Mouse (Mus musculus): ENCODE results near the gene Icam1.
"Not testable (repeated sequence)": the region's sequence is repeated elsewhere in the genome, so short reads cannot be mapped to it uniquely, and the experiment has no call there.

Icam1 gene

DNA sequence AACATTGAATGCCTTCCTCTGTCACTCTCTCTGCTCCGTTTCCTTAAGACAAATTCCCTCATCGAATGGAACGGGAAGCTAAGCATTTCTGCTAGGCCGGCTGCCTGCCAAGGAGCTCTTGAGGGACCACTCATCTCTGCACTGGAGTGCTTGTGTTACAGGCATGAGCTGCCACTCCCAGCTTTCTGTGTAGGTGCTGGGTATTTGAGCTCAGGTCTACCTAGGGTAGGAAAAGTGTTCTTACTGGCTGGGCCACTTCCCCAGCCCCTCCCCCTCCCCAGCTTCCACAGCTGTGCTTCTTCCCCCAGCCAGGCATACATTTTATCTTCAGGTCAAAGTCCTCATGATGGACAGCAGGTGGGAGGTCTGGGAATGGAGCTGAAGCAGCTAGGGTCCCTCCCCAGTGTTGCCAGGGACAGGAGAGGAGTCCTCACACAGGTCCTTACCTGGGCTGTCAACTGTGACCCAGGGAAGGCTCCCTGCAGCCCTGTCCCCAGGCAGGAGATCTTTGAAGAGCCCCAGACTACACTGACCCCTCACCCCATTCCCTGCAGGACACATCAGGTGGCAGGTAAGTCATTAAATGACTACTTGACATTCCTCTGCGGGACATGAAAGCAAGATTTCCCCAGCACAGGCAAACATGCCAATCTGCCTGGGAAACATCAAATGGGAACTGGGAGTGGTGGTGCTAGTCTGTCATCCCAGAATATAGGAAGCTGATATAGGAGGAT is 22.5 kb upstream of the Icam1 start:
- DNase-seq (ENCODE audit: low spot score in 2 of 2): no peak

DNA sequence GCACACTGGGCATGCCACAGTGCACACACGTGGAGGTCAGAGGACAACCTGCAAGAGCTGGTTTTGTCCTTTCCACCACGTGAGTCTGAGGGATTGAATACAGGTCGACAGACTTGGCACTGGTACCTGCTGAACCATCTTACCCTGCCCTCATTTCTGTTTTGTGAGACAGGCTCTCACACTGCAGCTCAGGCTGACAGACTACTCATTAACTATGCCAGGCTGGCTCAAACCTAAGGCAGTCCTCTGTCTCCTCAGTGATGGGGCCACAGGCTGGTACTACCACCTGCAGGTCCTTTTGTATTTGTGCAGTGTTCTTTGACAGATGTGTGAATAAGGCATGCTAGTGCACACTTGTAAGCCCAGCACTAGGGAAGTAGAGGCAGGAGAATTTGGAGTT is 20.7 kb upstream of the Icam1 start:
- no peak for DNase-seq (ENCODE audit: low spot score in 2 of 2)

DNA sequence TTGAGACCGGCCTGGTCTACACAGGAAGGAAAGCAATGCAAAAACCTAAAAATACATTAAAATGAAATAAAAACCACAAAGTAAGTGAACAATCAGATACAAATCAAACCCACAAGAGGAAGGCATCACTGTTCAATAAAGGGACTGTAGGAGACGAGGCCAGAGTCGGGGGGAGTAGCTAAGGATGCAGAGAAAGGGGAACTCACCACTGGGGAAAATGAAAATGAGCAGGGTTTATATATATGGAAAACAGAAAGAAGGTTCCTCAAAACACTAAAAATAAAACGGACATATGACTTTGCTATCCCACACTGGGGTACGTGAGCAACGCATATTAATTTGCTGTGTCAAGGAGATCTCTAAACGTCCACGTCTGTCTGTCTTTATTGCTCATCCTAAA is 18.7 kb upstream of the Icam1 start:
- no peak for DNase-seq (ENCODE audit: low spot score in 2 of 2)

DNA sequence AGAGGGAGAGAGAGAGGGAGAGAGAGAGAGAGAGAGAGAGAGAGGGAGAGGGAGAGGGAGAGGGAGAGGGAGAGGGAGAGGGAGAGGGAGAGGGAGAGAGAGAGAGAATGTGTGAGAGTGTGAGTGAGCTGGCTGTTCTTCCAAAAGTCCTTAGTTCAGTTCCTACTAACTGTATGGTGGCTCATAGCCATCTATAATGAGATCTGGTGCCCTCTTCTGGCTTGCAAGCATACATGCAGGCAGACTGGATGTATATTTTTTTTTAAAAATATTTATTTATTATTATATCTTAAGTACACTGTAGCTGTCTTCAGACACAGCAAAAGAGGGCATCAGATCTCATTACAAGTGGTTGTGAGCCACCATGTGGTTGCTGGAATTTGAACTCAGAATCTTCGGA is 17.4 kb upstream of the Icam1 start:
- peak in 1 of 2 experiments; percentile 17 for DNase-seq (ENCODE audit: low spot score in 2 of 2)

DNA sequence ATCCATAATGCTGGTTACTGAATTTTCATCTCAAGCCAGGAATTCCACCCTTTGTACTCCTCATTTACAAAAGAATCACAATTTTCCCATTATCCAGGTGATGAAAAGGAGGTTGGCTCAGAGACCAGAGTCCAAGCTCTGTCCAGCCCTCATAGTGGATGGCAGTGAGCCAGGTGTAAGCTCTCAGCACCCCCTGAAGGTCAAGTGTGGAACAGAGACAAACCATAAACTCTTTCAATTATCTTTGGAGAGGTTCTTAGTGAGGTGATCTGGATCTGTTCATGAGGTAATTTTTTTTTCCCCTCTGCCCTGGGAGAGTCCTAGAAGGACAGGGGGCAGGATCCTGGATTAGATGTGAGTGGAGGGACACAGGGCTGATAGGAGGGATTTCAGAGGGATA is 15.0 kb upstream of the Icam1 start:
- peak in 1 of 2 experiments; percentile 18 for DNase-seq (ENCODE audit: low spot score in 2 of 2)

DNA sequence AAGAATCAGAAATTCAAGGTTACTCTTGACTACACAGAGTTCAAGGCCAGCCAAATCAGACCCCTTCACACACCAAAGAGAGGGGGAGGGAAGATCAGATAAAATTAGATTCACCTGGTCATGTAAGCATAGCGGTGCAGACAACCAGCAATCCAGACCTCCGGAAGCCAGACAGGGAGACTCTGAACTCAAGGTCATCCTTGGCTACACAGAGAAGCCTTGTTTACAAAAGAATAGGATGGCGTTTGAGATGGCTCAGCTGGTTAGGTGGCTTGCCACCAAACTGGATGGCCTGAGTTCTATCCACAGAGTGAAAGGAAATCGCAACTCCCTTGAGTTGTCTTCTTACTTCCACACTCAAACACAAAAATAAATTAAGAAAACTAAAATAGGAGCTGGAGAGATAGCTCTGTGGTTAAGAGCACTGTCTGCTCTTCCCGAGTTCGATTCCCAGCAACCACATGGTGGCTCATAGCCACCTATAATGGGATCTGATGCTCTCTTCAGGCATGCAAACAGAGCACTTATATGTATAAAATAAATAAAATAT is 14.1 kb upstream of the Icam1 start:
- DNase-seq (ENCODE audit: low spot score in 2 of 2): no peak

DNA sequence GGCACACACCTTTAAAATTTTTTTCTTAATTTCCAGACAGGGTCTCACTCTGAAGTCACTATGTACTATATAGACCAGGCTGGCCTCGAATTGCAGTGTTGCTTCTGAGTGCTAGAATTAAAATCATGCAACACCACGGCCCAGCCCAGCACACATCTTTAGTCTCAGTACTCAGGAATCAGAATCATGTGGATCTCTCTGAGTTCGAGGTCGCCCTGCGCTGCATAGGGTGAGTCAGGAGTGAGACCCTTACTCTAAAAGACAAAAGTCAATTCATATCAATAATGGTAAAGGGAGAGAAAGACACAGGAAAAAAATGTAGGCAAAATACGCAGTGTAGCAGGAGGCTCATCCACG is 13.5 kb upstream of the Icam1 start:
- DNase-seq (ENCODE audit: low spot score in 2 of 2): no peak

DNA sequence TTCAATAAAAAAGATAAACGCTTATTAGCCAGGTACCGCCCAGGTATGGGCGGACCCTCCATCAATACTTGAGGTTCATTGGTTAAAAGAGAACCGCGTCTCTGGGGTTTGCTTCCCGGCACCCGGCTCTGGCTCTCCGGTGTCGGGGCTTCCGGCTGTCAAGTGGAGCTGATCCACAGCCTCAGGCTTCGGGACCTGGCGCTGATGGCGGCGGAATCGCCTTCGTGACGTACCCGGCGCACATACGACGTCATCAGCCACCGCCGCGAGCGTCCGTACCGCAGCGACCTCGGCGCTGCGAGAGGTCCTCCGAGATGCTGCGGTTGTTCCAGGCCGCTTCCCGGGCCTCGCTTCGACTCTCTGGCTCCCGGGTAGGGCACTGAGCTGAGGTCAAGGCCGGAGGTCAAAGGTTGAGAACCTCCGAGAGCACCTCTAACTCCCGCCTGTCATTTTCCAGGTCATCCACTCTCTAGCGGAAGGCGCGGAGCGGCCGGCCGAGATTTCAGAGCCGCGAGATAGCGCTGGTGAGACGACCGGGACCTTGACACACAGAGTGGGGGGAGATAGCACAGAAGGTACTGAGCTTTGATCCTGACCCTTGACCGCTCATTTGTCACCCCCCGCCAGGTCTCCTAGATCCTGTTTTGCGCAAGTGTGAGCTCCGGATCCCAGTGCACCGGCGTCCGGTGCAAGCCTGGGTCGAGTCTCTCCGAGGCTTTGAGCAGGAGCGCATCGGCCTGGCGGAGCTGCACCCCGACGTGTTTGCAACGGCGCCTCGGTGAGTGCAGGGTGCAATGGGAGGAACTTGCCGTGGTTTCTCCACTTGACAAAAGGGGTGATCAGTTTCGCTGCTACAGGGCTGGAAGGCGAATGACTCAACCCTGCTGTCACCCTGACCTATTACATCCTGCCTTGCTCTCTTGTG is 12.9 kb upstream of the Icam1 start, which contains the start of gene Mrpl4:
Gene Mrpl4, plus strand, starts transcription at position 112 of the 925 bp plus-strand sequence.
- DNase-seq (ENCODE audit: low spot score in 2 of 2): peak; percentile 79 to 86

DNA sequence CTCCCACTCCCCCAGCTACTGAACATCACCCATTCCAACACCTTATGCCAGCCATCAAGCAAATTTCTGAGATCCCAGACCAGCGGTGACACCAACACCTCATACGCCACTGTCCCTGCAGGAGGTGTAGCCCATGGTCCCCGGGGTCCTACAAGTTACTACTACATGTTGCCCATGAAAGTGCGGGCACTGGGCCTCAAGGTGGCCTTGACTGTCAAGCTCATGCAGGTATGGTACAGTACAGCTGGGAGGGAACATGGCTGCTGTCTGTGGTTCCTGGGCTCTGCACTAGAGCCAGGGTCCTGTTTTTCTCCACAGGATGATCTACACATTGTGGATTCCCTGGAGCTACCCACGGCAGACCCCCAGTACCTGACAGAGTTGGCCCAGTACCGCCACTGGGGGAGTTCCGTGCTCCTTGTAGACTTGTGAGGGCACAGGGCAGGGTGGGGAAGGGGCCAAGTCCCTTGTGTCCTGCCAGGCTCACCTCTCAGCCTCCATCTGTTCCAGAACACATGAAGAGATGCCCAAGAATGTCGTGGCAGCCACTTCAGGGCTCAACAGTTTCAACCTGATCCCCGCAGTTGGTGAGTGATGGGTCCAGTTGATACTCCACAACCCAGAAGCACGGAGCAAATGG is 8.4 kb upstream of the Icam1 start:
- DNase-seq (ENCODE audit: low spot score in 2 of 2): no peak

DNA sequence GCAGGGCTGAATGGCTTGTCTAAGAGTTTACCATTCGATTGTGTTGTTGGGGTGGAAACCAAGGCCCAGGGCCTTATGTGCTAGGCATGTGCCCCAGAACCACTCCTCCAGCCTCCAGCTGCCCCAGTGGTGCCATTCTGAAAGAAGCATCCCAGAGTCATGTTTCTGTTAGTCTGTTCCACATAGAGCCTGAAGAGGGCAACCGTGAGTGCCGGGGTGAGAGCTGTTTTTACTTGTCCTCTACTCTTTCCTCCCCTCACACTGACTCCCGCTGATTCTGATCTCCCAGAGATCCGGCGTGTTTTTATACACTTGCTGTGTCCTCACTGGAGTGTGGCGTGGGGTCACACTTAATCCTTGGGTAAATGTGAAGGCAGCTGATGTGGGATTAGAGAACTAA is 7.8 kb upstream of the Icam1 start:
- no peak for DNase-seq (ENCODE audit: low spot score in 2 of 2)

DNA sequence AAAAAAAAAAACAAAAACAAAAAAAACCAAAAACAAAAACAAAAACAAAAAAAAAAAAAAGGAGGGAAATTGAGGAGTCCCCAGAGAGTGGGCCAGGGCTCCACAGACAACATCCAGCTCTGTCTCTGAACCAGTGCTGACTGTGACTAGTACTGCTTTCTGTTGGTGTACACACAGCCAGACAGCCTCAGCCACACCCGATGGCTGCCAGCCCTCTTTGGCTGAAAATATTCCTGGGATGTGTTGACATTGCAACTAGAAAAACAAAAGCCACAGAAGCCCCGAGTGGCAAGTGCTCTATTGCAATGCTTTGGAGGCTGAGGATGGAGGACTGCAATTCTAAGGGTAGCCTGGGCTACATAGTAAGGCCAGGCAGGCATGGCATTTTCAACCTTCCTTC is 5.4 kb upstream of the Icam1 start:
- DNase-seq (ENCODE audit: low spot score in 2 of 2): no peak

DNA sequence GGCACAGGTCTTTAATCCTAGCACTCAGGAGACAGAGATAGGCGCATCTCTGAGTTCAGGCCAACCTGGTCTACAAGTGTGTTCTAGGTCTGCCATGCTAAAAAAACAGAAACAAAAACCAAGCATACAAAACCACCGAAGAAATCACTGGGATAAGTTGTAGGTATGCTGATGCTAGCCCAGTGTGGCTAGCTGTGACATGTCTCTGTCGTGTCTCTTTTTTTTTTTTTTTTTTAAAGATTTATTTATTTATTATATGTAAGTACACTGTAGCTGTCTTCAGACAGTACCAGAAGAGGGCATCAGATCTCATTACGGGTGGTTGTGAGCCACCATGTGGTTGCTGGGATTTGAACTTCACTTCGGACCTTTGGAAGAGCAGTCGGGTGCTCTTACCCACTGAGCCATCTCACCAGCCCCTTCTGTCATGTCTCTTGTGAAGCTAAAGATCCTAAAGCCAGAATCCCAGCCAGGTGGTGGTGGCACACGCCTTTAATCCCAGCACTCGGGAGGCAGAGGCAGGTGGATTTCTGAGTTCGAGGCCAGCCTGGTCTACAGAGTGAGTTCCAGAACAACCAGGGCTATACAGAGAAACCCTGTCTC is 4.7 kb upstream of the Icam1 start:
- not testable (repeated sequence) for DNase-seq (ENCODE audit: low spot score in 2 of 2)

DNA sequence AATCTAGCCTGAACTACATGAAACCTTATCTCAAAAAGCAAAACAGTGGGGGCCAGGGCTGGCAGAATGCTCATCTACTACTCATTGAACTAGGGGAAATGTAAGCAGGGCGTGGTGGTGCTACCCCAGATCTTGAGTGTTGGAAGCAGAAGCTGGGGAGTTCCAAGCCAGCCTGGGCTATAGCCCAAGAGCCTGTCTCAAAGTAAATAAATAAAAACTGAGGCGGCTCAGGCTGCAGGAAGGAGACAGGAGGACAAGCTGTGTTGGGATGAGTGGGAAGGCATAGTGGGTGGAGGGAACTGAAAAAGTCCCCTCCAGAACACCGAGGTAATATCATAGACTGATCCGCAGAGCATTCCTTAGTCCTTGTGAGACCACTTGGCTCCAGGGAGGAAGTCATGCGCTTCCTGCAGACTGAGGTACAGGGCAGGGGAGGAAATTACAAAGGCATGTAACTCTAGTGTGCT is 3.9 kb upstream of the Icam1 start:
- no peak for DNase-seq (ENCODE audit: low spot score in 2 of 2)

DNA sequence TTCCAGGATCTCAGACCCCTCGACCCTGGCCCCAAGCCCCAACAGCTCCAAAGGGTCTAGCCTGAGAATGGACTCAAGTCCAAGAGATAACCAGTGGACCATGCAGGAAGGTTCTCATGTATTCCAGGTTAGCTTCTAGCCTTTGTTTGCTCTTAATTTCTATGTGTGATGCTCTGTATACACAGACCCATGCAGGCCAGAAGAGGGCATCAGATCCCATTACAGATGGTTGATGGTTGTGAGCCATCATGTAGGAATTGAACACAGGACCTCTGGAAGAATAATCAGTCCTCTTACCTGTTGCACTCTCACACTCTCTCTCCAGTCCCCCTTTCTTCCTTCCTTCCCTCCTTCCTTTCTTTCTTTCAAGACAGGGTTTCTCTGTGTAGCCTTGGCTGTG is 3.4 kb upstream of the Icam1 start:
- DNase-seq (ENCODE audit: low spot score in 2 of 2): no peak

DNA sequence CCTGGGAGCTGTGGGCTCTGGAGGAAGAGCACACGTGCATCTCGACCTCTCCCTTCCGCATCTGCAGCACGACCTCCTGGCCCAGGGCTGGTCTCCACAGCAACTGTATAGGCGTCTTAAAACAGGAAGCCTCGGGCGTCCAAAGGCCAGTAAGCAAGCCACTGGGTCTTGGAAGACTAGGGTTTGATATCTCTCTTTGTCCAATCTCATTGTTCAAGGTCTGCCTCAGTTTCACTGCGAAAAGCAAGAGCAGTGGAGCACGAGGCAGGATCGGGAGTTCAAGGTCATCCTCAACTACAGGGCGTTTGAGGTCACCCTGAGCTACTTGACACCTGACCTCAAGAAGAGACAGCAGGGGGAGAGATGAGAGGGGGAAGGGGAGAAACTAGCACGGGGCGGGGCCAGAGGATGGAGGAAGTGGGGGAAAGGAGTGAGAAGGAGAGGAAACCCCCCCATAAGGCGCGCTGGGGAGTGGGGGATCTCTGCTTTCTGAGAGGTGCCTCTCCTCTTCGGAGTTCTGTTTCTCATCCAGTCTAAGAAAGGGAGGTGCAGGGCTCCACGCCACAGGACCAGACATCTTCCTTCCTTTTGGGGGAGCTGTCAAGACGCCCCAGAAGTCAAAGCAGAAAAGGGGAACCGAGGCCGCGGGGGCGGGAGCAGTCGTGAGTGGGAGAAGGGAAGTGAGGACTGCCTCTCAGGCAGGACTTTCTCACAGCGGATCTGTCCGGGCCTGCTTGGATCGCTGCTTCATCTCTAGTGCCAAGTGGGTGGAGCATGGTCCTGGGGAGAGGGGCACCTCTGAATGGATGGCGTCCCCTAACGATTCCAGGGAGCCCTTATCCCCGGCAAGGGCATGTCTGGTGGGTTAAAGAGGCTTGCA is 854 bp upstream of the Icam1 start:
- peak; percentile 64 to 79 for DNase-seq (ENCODE audit: low spot score in 2 of 2)

DNA sequence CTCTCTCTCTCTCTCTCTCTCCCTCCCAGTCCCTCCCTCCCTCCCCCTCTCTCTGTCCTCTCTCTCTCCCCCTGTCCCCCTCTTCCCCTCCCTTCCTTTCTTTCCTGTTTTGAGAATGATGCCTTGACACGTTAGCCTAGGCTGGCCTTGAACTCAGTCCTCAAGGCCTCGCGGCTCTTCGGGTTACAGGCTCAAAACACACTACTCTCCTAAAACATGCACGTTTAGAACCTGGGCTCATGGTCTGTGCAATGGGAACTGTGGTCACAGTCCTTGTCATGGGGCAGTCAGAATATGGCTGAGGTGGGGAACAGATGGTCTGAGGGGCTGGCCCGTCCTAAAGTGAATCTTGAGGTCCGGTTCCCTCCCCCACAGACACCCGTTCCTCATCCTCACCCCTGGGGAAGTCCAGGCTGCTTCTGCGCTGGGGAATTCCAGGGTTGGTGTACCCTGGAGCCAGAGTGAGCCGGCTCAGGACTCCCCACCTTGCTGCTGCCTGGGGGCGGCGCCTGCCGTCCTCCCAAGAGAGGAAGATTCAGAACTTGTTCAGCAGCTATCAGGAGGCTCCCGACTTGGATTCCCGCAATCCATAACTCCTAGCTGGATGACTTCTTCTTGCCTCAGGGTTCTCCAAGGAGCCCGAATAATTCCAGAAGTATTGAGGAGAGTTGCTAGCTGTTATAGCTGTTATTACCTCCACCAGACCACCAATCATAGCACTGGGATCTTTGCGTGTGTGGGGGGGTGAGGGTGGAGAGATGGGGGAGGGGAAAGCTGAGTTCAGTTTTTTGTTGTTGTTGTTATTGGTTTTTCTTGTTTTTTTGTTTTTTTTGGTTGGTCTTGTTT is 769 bp downstream of the Icam1 start:
- peak; percentile 69 to 76 for DNase-seq (ENCODE audit: low spot score in 2 of 2)

DNA sequence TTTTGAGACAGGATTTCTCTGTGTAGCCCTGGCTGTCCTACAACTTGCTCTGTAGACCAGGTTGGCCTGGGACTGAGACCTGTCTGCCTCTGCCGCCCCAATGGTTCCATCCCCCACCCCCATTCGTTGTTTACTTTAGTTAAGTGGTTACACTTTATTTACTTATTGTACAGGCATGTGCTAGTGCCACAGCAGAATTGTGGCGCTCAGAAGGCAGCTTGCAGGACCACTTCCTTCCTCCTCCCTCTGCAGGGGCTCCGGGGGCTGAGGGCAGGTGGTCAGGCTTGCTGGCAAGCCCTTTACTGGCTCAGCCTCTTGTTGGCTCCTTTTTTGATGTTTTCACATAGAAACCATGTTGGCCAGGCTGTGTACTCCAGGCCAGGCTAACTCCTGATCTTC is 1.4 kb downstream of the Icam1 start:
- DNase-seq (ENCODE audit: low spot score in 2 of 2): no peak

DNA sequence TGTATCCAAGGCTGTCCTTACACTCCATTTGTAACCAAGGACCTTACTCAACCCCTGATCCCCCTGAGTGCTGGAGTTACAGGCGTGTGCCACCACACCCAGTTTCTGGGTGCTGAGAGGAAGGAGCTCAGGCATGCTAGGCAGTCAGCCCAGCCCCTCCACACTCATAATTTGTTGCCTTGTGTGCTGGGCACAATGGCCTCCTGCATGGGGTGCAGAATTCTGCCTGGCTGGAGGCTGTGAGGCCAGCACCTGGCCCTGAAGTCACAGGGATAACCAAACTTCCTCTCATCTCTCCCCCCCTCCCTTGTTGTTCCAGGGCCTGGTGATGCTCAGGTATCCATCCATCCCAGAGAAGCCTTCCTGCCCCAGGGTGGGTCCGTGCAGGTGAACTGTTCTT is 2.8 kb downstream of the Icam1 start:
- DNase-seq (ENCODE audit: low spot score in 2 of 2): no peak

DNA sequence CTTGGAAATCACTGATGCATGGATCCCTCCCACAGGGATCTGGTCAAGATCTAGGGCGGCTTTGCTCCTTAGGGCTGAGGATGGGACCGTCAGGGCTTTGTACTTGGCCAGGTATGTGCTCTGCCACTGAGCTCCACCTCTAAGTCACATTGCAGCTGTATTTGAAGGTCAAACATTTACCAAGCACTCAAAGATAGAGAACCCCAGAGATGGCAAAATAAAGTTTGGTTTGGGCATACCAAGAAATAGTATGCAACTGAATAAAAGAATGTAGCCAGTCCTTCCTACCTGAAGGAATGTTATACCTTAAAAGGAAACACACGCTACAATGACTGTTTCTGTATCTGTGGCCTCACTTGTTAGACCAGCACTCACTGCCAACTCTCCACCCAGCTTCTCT is 5.6 kb downstream of the Icam1 start:
- DNase-seq (ENCODE audit: low spot score in 2 of 2): no peak

DNA sequence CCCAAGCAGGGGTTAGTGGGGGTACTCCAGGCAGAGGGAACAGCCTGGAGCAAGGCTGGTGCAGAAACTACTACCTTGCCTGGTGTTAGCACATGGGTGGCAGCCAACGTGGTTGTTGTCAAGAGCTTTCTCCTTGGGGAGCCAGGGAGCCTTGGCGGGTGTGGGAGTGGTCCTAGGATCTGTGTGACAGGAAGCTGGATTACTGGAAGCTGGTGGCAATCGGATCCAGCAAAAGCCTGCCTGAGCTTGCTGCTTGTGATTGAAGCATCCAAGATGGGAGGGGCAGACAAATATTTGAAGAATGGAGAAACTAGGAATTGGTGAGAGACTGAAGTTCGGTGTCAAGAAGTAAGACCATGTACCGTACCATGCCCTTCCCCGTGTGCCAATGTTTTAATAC is 6.5 kb downstream of the Icam1 start:
- no peak for DNase-seq (ENCODE audit: low spot score in 2 of 2)
